Mouse (Mus musculus): ENCODE measurements around the gene Car11.

Gene Car11

GRCm38 (mm10) chr7:45722348-45722713 is 22.7 kb downstream of the Car11 start:
- in situ Hi-C loops (cut with MboI, MseI) = loop anchor here in 1 of 2 experiments (5.0 kb wide), 1 partner anchor 870 kb away; no protein-coding TSS in a partner anchor

- in situ Hi-C loops (cut with MboI, MseI) = loop anchor here in 1 of 2 experiments (5.0 kb wide), 1 partner anchor 871 kb away; no protein-coding TSS in a partner anchor
Observed at GRCm38 (mm10) chr7:45723301-45723700, 23.7 kb downstream of the Car11 start.

GRCm38 (mm10) chr7:45723781-45724180 is 24.1 kb downstream of the Car11 start:
- in situ Hi-C loops (cut with MboI, MseI) = loop anchor here in 1 of 2 experiments (5.0 kb wide), 1 partner anchor 871 kb away; no protein-coding TSS in a partner anchor

GRCm38 (mm10) chr7:45725151-45725550 is 25.5 kb downstream of the Car11 start:
- in situ Hi-C loops (cut with MboI, MseI) = no loop called here

GRCm38 (mm10) chr7:45725713-45726112 is 26.1 kb downstream of the Car11 start, which contains the start of gene Spaca4:
Gene Spaca4, minus strand, starts transcription at chr7:45725813.
- in situ Hi-C loops (cut with MboI, MseI) = no loop called here

- in situ Hi-C loops (cut with MboI, MseI) = no loop called here
Observed at GRCm38 (mm10) chr7:45726419-45726818, 26.8 kb downstream of the Car11 start.

GRCm38 (mm10) chr7:45727625-45728024 is 28.0 kb downstream of the Car11 start:
- in situ Hi-C loops (cut with MboI, MseI) = no loop called here

- in situ Hi-C loops (cut with MboI, MseI) = loop anchor here (5.0 to 10.0 kb wide), 4 partner anchors 71 to 301 kb away; partner anchors contain the start of genes Abcc6 (in 1 of the 2) and Nomo1 (in 1 of the 2)
Observed at GRCm38 (mm10) chr7:45730727-45731431, 31.2 kb downstream of the Car11 start.

GRCm38 (mm10) chr7:45733477-45733876 is 33.8 kb downstream of the Car11 start:
- in situ Hi-C loops (cut with MboI, MseI) = loop anchor here (5.0 to 10.0 kb wide), 4 partner anchors 69 to 299 kb away; partner anchors contain the start of genes Abcc6 (in 1 of the 2) and Nomo1 (in 1 of the 2)

GRCm38 (mm10) chr7:45739162-45739763 is 39.6 kb downstream of the Car11 start:
- in situ Hi-C loops (cut with MboI, MseI) = loop anchor here (10.0 kb wide), 1 partner anchor 196 kb away; no protein-coding TSS in a partner anchor

- in situ Hi-C loops (cut with MboI, MseI) = loop anchor here (10.0 kb wide), 1 partner anchor 195 kb away; no protein-coding TSS in a partner anchor
Observed at GRCm38 (mm10) chr7:45739820-45740219, 40.2 kb downstream of the Car11 start.

- in situ Hi-C loops (cut with MboI, MseI) = no loop called here
Observed at GRCm38 (mm10) chr7:45741308-45741707, 41.7 kb downstream of the Car11 start.

- in situ Hi-C loops (cut with MboI, MseI) = no loop called here
Observed at GRCm38 (mm10) chr7:45741777-45742176, 42.1 kb downstream of the Car11 start.

- in situ Hi-C loops (cut with MboI, MseI) = no loop called here
Observed at GRCm38 (mm10) chr7:45742338-45742737, 42.7 kb downstream of the Car11 start.

GRCm38 (mm10) chr7:45744387-45744786 is 44.7 kb downstream of the Car11 start:
- in situ Hi-C loops (cut with MboI, MseI) = no loop called here

- in situ Hi-C loops (cut with MboI, MseI) = no loop called here
Observed at GRCm38 (mm10) chr7:45746518-45746917, 46.9 kb downstream of the Car11 start.

GRCm38 (mm10) chr7:45747450-45747849 is 47.8 kb downstream of the Car11 start:
- in situ Hi-C loops (cut with MboI, MseI) = no loop called here

GRCm38 (mm10) chr7:45748110-45748509 is 48.5 kb downstream of the Car11 start:
- in situ Hi-C loops (cut with MboI, MseI) = no loop called here

- in situ Hi-C loops (cut with MboI, MseI) = no loop called here
Observed at GRCm38 (mm10) chr7:45749401-45749800, 49.8 kb downstream of the Car11 start.

- in situ Hi-C loops (cut with MboI, MseI) = no loop called here
Observed at GRCm38 (mm10) chr7:45750162-45750561, 50.5 kb downstream of the Car11 start.

Measured in T-helper 17 cell (primary cell).